Mouse (Mus musculus) urinary bladder, postnatal 14 days (tissue): ENCODE results near the gene Rhox1.
"Not testable (repeated sequence)": the region's sequence is repeated elsewhere in the genome, so short reads cannot be mapped to it uniquely, and the experiment has no call there.

ENCODE experiments used
- DNase-seq: peaks from one replicate; pipeline ENCODE4 v3.0.0; 2021; ENCODE audit warnings: low spot score

Rhox1 gene

DNA sequence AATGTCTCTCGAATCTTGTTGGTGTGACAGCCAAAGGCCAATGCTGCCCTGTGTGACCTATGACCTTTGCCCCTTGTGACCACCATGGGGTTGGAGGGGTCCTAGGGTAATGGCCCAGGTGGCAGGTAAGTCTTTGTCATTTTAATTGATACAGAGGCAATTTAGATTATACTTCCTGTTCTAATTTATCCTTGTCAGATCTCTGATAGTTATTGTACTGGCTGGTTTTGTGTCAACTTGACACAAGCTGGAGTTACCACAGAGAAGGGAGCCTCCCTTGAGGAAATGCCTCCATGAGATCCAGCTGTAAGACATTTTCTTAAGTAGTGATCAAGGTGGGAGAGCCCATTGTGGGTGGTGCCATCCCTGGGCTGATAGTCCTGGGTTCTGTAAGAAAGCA, at the start of gene Rhox1:
Gene Rhox1, minus strand, starts transcription at position 101 of the 400 bp plus-strand sequence.
- not testable (repeated sequence) for DNase-seq

DNA sequence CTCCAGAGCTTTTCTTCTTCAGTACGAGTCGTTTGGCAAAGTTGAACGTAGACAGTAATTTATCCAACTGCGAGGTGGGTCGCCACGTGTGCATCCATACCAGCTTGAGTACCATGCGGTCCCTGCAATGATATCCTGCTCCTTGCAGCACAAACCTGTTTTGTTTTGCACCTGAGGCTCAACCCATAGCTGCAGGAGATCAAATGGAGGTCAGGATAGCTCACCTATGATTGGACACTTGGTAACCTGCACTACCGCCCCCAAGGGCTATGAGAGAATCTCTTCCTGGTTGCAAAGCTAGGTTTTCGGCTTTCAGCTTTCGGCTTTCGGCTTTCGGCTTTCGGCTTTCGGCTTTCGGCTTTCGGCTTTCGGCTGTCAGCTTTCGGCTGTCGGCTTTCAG, 43.0 kb upstream of the Rhox1 start, which contains the start of gene Rhox4a:
Gene Rhox4a, plus strand, starts transcription at position 301 of the 400 bp plus-strand sequence.
- DNase-seq = not testable (repeated sequence)

DNA sequence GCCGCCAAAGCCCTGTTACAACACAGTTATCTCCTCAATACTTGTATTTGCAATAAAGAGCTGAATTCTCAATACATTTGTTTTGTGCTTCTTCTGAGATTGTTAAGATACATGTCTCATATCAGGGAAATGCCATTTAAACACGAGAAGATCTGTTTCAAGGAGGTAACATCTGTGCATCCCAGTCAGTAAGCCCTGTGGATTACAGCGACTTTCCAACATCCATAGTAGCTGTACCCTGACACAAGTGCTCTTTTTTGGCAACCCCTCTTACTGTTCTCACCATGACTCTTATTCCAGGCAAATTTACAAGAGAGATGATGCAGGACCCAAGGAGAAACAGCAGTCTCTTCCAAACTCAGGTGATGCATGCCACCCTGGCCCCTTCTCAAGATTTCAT, 27.6 kb upstream of the Rhox1 start, which contains the start of gene Rhox3a:
Gene Rhox3a, plus strand, starts transcription at position 301 of the 400 bp plus-strand sequence.
- DNase-seq = not testable (repeated sequence)

DNA sequence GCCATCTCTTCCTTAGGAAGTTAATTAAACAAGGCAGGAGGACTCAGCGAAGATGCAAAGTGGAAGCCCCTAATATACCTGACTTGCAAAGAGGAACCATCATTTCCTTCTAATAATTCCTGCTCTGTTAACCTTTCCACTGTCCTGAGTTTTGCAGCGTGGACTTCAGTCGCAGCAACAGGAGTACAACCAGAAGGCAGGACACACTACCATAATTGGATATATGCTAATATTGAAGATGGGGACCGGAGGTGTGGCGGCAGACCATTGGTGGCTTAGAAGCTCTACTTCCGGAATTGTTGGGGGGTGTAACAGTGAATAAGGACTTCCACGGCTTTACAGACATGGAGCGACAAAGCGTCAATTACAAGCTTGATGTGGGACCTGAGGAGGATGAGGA, 22.6 kb upstream of the Rhox1 start, which contains the start of gene Rhox2a:
Gene Rhox2a, plus strand, starts transcription at position 301 of the 400 bp plus-strand sequence.
- DNase-seq = not testable (repeated sequence)

DNA sequence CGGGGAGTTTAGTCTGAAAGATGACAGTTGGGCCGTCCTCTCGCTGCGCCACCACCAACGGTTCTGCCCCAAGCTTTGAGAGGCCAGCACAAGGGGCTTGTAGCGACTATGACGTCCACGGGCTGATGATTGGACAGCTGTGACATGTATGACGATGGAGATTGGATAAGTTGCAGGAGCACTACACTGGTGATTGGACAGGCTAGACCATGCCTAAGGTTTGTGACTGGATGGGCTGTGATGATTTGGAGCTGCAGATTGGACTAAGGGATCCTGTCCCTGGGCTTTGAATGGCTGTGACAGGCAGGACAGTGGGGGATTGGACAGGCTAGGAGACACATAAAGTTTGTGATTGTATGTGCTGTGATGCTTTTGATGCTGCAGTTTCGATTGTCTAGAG, 11.1 kb downstream of the Rhox1 start, which contains the start of gene Gm9:
Gene Gm9, minus strand, starts transcription at position 101 of the 400 bp plus-strand sequence.
- no peak for DNase-seq

DNA sequence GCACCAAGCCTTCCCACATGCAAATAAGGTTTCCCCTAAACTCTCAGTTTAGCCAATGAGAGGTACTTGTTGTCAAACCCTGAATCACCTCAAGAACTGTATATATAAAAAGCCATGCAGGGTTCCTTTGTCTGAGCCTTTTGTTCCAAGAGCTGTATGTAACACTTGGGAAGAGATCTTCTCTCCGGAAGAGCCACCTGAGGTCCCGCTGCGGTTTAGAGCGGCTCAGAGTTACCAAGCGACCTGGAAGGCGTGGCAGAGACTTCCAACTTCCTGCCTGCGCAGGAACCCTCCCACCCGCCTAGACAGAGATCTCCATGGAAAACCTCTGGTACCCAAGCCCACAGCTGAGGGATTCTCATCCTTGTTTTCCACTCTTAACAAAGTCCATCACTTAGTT, 23.4 kb downstream of the Rhox1 start:
- DNase-seq = no peak

DNA sequence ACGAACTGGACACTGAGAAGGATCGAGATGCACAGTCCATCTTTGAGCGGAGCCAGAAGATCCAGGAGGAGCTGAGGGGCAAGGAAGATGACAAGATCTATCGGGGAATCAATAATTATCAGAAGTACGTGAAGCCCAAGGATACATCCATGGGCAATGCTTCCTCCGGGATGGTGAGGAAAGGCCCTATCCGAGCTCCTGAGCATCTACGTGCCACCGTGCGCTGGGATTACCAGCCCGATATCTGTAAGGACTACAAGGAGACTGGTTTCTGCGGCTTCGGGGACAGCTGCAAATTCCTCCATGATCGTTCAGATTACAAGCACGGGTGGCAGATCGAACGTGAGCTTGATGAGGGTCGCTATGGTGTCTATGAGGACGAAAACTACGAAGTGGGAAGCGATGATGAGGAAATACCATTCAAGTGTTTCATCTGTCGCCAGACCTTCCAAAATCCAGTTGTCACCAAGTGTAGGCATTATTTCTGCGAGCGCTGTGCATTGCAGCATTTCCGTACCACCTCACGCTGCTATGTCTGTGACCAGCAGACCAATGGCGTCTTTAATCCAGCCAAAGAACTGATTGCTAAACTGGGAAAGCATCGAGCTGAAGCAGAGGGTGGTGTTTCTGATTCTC, 30.2 kb downstream of the Rhox1 start:
- DNase-seq = peak; percentile 2

DNA sequence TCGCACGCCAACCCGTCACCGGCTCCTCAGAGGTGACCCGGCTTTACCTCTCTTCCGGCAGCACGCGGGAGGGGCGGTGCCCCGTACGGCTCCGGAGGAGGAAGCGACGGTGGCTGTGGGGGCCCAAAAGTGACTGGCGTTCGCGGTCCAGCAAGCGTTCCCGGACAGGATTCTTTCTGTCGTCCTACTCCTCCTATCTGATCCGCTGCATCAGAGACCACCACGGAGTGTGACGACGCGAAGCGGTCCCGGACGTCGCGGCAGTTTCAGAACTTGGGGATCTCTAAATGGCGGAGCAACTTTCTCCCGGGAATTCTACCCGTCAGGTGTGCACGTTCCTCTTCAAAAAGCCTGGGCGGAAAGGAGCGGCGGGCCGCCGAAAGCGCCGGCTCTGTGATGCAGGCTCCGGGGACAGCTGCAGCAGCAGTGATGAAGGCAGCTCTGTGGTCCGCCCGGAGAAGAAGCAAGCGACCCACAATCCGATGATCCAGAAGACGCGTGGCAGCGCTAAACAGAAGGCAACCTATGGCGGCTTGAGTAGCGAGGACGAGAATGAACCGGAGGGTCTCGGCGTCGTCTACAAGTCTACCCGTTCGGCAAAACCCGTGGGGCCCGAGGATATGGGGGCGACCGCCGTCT, 30.8 kb downstream of the Rhox1 start, which contains the start of the genes Ndufa1 and Rnf113a1:
Gene Ndufa1, minus strand, starts transcription at position 59 of the 639 bp plus-strand sequence.
Gene Rnf113a1, plus strand, starts transcription at position 141 of the 639 bp plus-strand sequence.
- DNase-seq = peak; percentile 82

DNA sequence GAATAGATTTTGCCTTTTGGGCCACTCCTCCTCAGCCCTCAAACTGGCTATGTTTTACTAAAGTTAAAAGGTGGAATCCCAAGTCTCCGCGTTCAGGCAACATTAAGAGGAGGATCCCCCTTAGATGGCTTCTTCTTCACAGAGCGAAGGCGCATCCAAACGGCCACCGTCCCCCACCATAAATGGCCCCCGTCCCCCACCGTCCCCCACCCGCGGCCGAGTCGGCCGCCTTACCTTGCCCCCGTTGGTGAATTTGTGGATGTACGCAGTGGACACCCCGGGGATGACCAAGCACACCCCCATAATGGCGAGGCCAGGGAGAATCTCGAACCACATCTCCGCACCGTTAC, 31.3 kb downstream of the Rhox1 start:
- no peak for DNase-seq

DNA sequence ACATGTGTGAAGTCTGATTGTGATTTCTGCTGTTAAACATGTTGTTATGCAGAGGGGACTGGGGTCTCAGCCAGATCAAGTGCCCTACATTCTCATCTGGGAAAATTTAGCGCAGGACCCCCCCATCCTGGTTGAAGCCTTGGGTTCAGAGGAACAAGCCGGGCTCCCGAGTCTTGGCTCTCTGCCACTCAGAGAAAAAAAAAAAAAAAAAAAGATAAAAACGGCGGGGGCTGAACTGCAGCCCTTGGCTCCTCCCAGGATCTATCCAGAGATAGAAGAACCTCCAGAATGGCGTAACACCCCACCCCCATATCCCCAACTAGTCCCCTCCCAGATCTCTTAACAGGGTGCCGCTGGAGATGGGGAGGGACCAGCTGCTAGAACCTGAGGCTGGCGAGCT, 37.7 kb downstream of the Rhox1 start:
- DNase-seq = not testable (repeated sequence)

DNA sequence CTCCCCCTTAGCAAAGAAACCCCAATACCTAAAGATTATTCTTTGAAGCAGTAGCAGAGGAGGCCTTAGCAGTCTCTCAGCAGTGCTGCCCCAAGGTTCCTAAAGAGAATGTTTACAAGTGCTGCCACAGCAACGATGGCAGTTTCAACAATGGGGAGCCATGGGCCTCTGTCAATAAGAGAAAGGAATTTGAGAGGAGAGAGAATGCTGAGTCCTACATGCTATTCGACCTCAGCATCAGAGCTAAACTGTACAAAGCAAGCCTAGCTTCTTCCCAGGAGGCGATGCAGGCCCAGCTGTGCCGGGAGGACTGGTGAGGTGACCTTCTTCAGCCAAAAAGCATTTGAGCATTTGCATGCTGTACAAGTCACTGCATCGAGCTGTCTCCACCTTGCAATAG, 53.3 kb downstream of the Rhox1 start, which contains the start of gene Akap14:
Gene Akap14, minus strand, starts transcription at position 101 of the 400 bp plus-strand sequence.
- no peak for DNase-seq

DNA sequence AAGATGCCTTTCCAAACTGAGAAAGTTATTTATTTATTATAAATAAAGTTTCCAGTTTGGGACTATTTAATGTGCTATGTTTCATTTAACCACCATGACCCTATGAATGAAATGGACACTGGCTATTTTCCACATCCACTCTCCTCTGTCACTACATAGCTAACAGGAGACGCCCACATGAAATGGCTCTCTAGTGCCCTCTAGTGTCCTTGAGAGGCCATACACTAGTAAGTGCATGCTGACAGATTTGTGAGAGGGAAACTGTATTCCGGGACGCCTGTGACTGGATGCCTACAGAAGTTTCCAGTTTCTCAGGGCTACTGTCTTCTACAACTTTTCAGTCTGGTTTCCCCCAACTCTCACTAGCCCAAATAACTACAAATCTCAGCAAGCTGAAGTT, 55.0 kb downstream of the Rhox1 start:
- peak; percentile 9 for DNase-seq
